In genomic region chr4:101246569-101246968, GRCm38 (mm10) we compare ENCODE assay signal across 22 mouse cellular contexts. TPM values are rescaled to one million over a fixed set of nuclear protein-coding genes. Genes with fewer than 3 reads are reported as not detected.
DNase-seq lines count a peak whose midpoint lies in the region; ATAC-seq and TF ChIP-seq lines count a peak whose summit lies in the region.
"Had no signal": no experiment of that assay in that cellular context is flagged by ENCODE, and none has a peak within 500 bp of the region (broad histone marks: within the 10 kb centered on the region; RNA-seq: fewer than 3 reads in every experiment).

No protein-coding gene starts in this region.

- H3K36me3 ChIP-seq in MEL (ENCODE audit: control insufficient read depth in 1 of 2, insufficient read depth in 2 of 2, low read length in 2 of 2) = peaks cover 0 to 58% of the 10 kb centered on the region in 2 experiments; a peak in 2 of 4 replicates
- H3K36me3 ChIP-seq in liver, adult 2 months (ENCODE audit: control insufficient read depth, insufficient read depth, low read length) = peaks cover 3% of the 10 kb centered on the region
- H3K36me3 ChIP-seq in liver, embryonic 16.5 days (ENCODE audit: control insufficient read depth, insufficient read depth) = no peaks in the 10 kb centered on the region
- H3K36me3 ChIP-seq: heart, embryonic 13.5 days; hindbrain, embryonic 12.5 days; limb, embryonic 13.5 days; lung, embryonic 15.5 days; midbrain, embryonic 10.5 days; neural tube, embryonic 13.5 days had no signal

- no peak overlapping the region for H3K9ac ChIP-seq in MEL (ENCODE audit: control insufficient read depth, low read depth, low read length, poor library complexity, severe bottlenecking)
- no peak overlapping the region for H3K9ac ChIP-seq in liver, adult 2 months (ENCODE audit: low read depth, low read length)
- H3K9ac ChIP-seq in liver, embryonic 16.5 days (ENCODE audit: low read depth, low read length) = peak overlapping the region; percentile 22; the same call in 1 of the 2 replicates
- H3K9ac ChIP-seq: heart, embryonic 13.5 days; hindbrain, embryonic 12.5 days; limb, embryonic 13.5 days; lung, embryonic 15.5 days; neural tube, embryonic 13.5 days had no signal

- TF ChIP-seq CTCF in MEL (IDR thresholded peaks at IDR 0.05 in 2 of 3, conservative IDR thresholded peaks at IDR 0.05 in 1 of 3; ENCODE audit: control insufficient read depth in 1 of 3, insufficient read depth in 1 of 3, low read depth in 2 of 3, low read length in 3 of 3, poor library complexity in 1 of 3, severe bottlenecking in 1 of 3) = no peak
- TF ChIP-seq CTCF in embryonic fibroblast, embryonic 13.5 days (IDR thresholded peaks at IDR 0.05; ENCODE audit: borderline replicate concordance, insufficient read depth, low read length) = no peak
- no peak for TF ChIP-seq CTCF in liver, adult 2 months (IDR thresholded peaks at IDR 0.05; ENCODE audit: low read depth, low read length)

- no peak for TF ChIP-seq RAD21 in MEL (IDR thresholded peaks at IDR 0.05; ENCODE audit: low read depth, low read length)

- H3K4me1 ChIP-seq in MEL (ENCODE audit: control insufficient read depth in 1 of 2, insufficient read depth in 2 of 2, low read length in 2 of 2) = peaks cover 34 to 37% of the 10 kb centered on the region in 2 experiments
- peaks cover 26% of the 10 kb centered on the region for H3K4me1 ChIP-seq in embryonic fibroblast, embryonic 13.5 days (ENCODE audit: control insufficient read depth, insufficient read depth, low read length)
- peaks cover 39% of the 10 kb centered on the region for H3K4me1 ChIP-seq in liver, adult 2 months (ENCODE audit: control insufficient read depth, insufficient read depth, low read length)
- peaks cover 49% of the 10 kb centered on the region for H3K4me1 ChIP-seq in liver, embryonic 16.5 days (ENCODE audit: control insufficient read depth, low read depth, low read length)
- H3K4me1 ChIP-seq: midbrain, embryonic 10.5 days had no signal

- peak; percentile 71 to 76 for TF ChIP-seq EP300 in MEL (IDR thresholded peaks at IDR 0.05; ENCODE audit: low read depth in 1 of 2, low read length in 2 of 2)

- peak overlapping the region; percentile 49 for H3K4me2 ChIP-seq in liver, embryonic 16.5 days (ENCODE audit: low read depth, low read length)
- H3K4me2 ChIP-seq: heart, embryonic 13.5 days; hindbrain, embryonic 12.5 days; limb, embryonic 13.5 days; lung, embryonic 15.5 days; neural tube, embryonic 13.5 days had no signal

- no peaks in the 10 kb centered on the region for H3K27me3 ChIP-seq in MEL (ENCODE audit: control insufficient read depth in 1 of 2, insufficient read depth in 2 of 2, low read length in 2 of 2)
- H3K27me3 ChIP-seq in liver, adult 2 months (ENCODE audit: control insufficient read depth, insufficient read depth, low read length) = no peaks in the 10 kb centered on the region
- H3K27me3 ChIP-seq in liver, embryonic 16.5 days (ENCODE audit: control insufficient read depth, insufficient read depth, low read depth, low read length) = no peaks in the 10 kb centered on the region
- H3K27me3 ChIP-seq: heart, embryonic 13.5 days; hindbrain, embryonic 12.5 days; limb, embryonic 13.5 days; lung, embryonic 15.5 days; neural tube, embryonic 13.5 days had no signal

- 76% methylated on average over 2 of the region's 2 CpGs for WGBS in liver, adult 2 months
- 22% methylated on average over 2 of the region's 2 CpGs for WGBS in liver, embryonic 16.5 days (ENCODE audit: insufficient replicate concordance)

- ATAC-seq in liver, embryonic 16.5 days (ENCODE audit: low read depth) = peak; percentile 96
- ATAC-seq: forebrain, embryonic 14.5 days; inflammation-experienced regulatory T-cells, adult 6 months; midbrain, embryonic 16.5 days had no signal

- H3K4me3 ChIP-seq in MEL (ENCODE audit: control insufficient read depth in 1 of 2, insufficient read depth in 1 of 2, low read depth in 2 of 2, low read length in 2 of 2) = no peak overlapping the region
- no peak overlapping the region for H3K4me3 ChIP-seq in embryonic fibroblast, embryonic 13.5 days (ENCODE audit: insufficient read depth, low read length)
- no peak overlapping the region for H3K4me3 ChIP-seq in liver, adult 2 months (ENCODE audit: insufficient read depth, low read depth, low read length)
- H3K4me3 ChIP-seq in liver, embryonic 16.5 days (ENCODE audit: low read depth, low read length) = peak overlapping the region; percentile 4; the same call in 1 of the 2 replicates
- H3K4me3 ChIP-seq: heart, embryonic 13.5 days; hindbrain, embryonic 12.5 days; limb, embryonic 13.5 days; lung, embryonic 15.5 days; midbrain, embryonic 10.5 days; myocyte; neural tube, embryonic 13.5 days had no signal

- H3K27ac ChIP-seq in MEL (ENCODE audit: control insufficient read depth, low read depth, low read length) = 0 out of 2 replicates have a peak overlapping the region, but pooled peaks have one; percentile 4
- H3K27ac ChIP-seq in embryonic fibroblast, embryonic 13.5 days (ENCODE audit: insufficient read depth, low read length) = peak overlapping the region; percentile 38; the same call in 1 of the 2 replicates
- 0 out of 2 replicates have a peak overlapping the region, but pooled peaks have one; percentile 43 for H3K27ac ChIP-seq in liver, adult 2 months (replicated peaks; ENCODE audit: insufficient read depth, low read depth, low read length)
- peak overlapping the region; percentile 68 for H3K27ac ChIP-seq in liver, embryonic 16.5 days (ENCODE audit: low read length)
- H3K27ac ChIP-seq: heart, embryonic 13.5 days; hindbrain, embryonic 12.5 days; kidney, postnatal 0 days; limb, embryonic 13.5 days; lung, embryonic 15.5 days; midbrain, embryonic 10.5 days; neural tube, embryonic 13.5 days had no signal

- peak; percentile 30 for DNase-seq in MEL (ENCODE audit: low read depth, low spot score)
- no peak for DNase-seq in liver, adult 2 months (ENCODE audit: extremely low read depth, low read depth, low spot score)
- DNase-seq in layer of hippocampus, postnatal 10 days (ENCODE audit: low spot score in 2 of 2) = no peak
- DNase-seq in heart, postnatal 14 days = no peak
- no peak for DNase-seq in thymus, postnatal 36 days
- DNase-seq: adrenal gland, postnatal 14 days; cerebellum, adult 9-11 months; kidney, adult 2 months; lung, postnatal 4 days had no signal

- TF ChIP-seq POLR2A in MEL (IDR thresholded peaks at IDR 0.05; ENCODE audit: control insufficient read depth in 1 of 2, insufficient read depth in 1 of 2, low read depth in 1 of 2, low read length in 2 of 2, poor library complexity in 1 of 2) = no peak
- no peak for TF ChIP-seq POLR2A in embryonic fibroblast, embryonic 13.5 days (IDR thresholded peaks at IDR 0.05; ENCODE audit: low read depth, low read length)
- no peak for TF ChIP-seq POLR2A in liver, adult 2 months (IDR thresholded peaks at IDR 0.05; ENCODE audit: extremely low read depth, insufficient read depth, low read length)

- H3K79me2 ChIP-seq in MEL (ENCODE audit: control insufficient read depth, insufficient read depth, low read length, poor library complexity) = peaks cover 38% of the 10 kb centered on the region
- H3K79me2 ChIP-seq in liver, adult 2 months (ENCODE audit: control insufficient read depth, insufficient read depth, low read length) = peaks cover 48% of the 10 kb centered on the region; the same call in 1 of the 2 replicates

- intact Hi-C loops in heart, postnatal 14 days (cut with DNase I) = no loop called here

- no peaks in the 10 kb centered on the region for H3K9me3 ChIP-seq in MEL (replicated peaks; ENCODE audit: insufficient read depth, low read length)
- no peaks in the 10 kb centered on the region for H3K9me3 ChIP-seq in liver, embryonic 16.5 days (replicated peaks; ENCODE audit: control insufficient read depth, low read length)
- H3K9me3 ChIP-seq: heart, embryonic 13.5 days; hindbrain, embryonic 12.5 days; limb, embryonic 13.5 days; lung, embryonic 15.5 days; midbrain, embryonic 10.5 days; neural tube, embryonic 13.5 days had no signal

TF ChIP-seq in MEL, 35 proteins besides CTCF, POLR2A, EP300 and RAD21 (continues in another document):
- TF ChIP-seq CHD2 (IDR thresholded peaks at IDR 0.05; ENCODE audit: low read length) (no peak), MYB (IDR thresholded peaks at IDR 0.05; ENCODE audit: low read depth, low read length) (no peak), MEF2A (IDR thresholded peaks at IDR 0.05; ENCODE audit: extremely low read depth, insufficient replicate concordance, low read depth, low read length, poor library complexity, severe bottlenecking) (no peak), ZMIZ1 (IDR thresholded peaks at IDR 0.05; ENCODE audit: low read depth, low read length) (no peak), USF2 (IDR thresholded peaks at IDR 0.05; ENCODE audit: borderline replicate concordance in 1 of 2, insufficient read depth in 1 of 2, low read depth in 1 of 2, low read length in 2 of 2) (no peak), ZKSCAN1 (IDR thresholded peaks at IDR 0.05; ENCODE audit: low read depth, low read length) (no peak), TAL1 (IDR thresholded peaks at IDR 0.05; ENCODE audit: low read length) (peak; percentile 77), BHLHE40 (IDR thresholded peaks at IDR 0.05; ENCODE audit: borderline replicate concordance, low read depth, low read length) (0 out of 2 replicates have a peak, but pooled peaks have one; percentile 8), JUND (IDR thresholded peaks at IDR 0.05; ENCODE audit: low read depth, low read length) (no peak), GABPA (IDR thresholded peaks at IDR 0.05; ENCODE audit: low read depth, low read length) (no peak), NRF1 (IDR thresholded peaks at IDR 0.05; ENCODE audit: insufficient read depth, low read depth, low read length, poor library complexity, severe bottlenecking) (no peak), HCFC1 (IDR thresholded peaks at IDR 0.05; ENCODE audit: low read depth, low read length) (no peak), ZNF384 (IDR thresholded peaks at IDR 0.05; ENCODE audit: low read depth, low read length) (no peak), E2F4 (IDR thresholded peaks at IDR 0.05; ENCODE audit: borderline replicate concordance, low read depth, low read length) (no peak), MYC (IDR thresholded peaks at IDR 0.05; ENCODE audit: low read depth, low read length) (no peak), CHD1 (IDR thresholded peaks at IDR 0.05; ENCODE audit: low read depth, low read length) (no peak), NELFE (IDR thresholded peaks at IDR 0.05; ENCODE audit: low read depth, low read length) (no peak)

RNA-seq across cellular contexts. Expression of gene Jak1, which starts 18.5 kb away (rescaled TPM):
- total RNA-seq in MEL (2012; rRNA removed) = 35.0 and 37.3 TPM in 2 replicates
- polyA plus RNA-seq in MEL (2012; ENCODE audit: insufficient read depth in 1 of 2, insufficient read length in 2 of 2, low read depth in 1 of 2, low replicate concordance in 2 of 2, missing spikeins in 1 of 2) = 10 to 100 TPM in 1 of 2 experiments, not detected in 1; 41.9 TPM
- 186 and 192 TPM in 2 replicates for polyA plus RNA-seq in embryonic fibroblast, embryonic 13.5 days (2011; ENCODE audit: insufficient read length, low read depth, missing spikeins)
- total RNA-seq in liver, adult 2 months (2014; rRNA removed) = 67.0 and 67.1 TPM in 2 replicates
- 19.2 and 21.7 TPM in 2 replicates for polyA plus RNA-seq in liver, adult 2 months (2012; rRNA removed)
- polyA plus RNA-seq in liver, embryonic 16.5 days (2015; fragmentation: Nextera tagmentation; extraction: Ambion mirVana) = 48.2 and 48.3 TPM in 2 replicates
- 100 to 1,000 TPM; 110 TPM for total RNA-seq in layer of hippocampus, postnatal 10 days (2021)
- 10 to 100 TPM; 74.9 to 79.6 TPM for total RNA-seq in heart, postnatal 14 days (2021)

Comparison
In these comparisons a context has a peak if more than half of its experiments do, and no peak if none do; other contexts are left out.
1. H3K27ac ChIP-seq: peak in every context shown above with its lines; median percentile 68 in liver, embryonic 16.5 days; 43 in liver, adult 2 months; 38 in embryonic fibroblast, embryonic 13.5 days; 4 in MEL.